Mouse (Mus musculus) kidney, postnatal 36 days (tissue): ENCODE measurements at regions not wholly inside any gene's neighbourhood (a gene's known extent, or its start where the extent isn't known, plus 50 kb on each side); places are given as distances from the start of the nearest gene placed in this dataset.

Experiments
- DNase-seq, 2 experiments: peaks; one replicate each; pipeline ENCODE4 v3.0.0; 2021 to 2022; ENCODE audit warnings: mixed read lengths in 2 of 2

DNA sequence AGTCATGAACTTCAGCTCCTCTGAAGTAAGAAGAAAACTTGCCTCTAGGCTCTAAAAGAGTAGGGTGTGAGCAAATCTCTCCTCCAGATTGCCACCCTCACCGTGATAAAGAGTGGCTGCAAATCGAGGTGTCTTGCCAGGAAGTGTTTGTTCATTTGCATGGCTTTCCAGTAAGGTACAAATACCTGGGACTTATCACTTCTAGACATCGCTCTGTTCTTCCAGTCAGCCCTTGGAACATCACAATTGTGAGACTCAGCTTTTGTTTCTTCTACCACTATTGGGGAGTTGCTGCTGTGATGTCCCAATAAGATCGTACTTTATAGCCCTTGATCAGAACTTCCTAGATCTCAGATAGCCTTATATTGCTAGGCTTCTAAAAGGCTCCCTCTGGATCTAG, 566.9 kb upstream of the A1bg start:
- no peak for DNase-seq

DNA sequence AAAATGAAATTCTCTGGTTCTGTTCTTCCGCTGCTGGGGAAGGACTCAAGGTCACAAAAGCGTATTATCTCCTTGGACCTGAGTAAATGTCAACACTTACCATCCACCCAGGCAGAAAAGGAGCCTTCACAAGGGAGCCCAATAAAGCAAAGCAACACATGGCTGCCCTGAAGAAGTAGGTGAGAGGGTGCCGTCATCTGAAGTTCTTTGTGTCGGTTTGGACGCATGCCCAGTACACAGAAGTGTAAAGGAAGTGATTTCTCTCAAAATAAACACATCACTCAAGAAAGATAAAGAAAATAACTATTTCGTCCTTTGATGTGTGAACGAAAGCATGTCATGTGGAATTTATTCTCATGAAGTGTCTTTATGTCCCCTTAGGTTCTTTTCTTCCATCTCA, 559.0 kb upstream of the A1bg start:
- peak; percentile 7 to 18 for DNase-seq

DNA sequence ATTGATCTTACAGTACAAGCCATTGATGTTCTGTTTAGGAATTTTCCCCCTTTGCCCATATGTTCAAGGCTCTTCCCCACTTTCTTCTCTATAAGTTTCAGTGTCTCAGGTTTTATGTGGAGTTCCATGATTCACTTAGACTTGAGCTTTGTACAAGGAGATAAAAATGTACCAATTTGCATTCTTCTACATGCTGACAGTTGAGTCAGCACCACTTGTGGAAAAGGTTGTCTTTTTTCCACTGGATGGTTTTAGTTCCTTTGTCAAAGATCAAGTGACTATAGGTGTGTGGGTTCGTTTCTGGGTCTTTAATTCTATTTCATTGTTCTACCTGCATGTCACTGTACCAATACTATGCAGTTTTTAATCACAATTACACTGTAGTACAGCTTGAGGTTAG, 551.1 kb upstream of the A1bg start:
- no peak for DNase-seq

DNA sequence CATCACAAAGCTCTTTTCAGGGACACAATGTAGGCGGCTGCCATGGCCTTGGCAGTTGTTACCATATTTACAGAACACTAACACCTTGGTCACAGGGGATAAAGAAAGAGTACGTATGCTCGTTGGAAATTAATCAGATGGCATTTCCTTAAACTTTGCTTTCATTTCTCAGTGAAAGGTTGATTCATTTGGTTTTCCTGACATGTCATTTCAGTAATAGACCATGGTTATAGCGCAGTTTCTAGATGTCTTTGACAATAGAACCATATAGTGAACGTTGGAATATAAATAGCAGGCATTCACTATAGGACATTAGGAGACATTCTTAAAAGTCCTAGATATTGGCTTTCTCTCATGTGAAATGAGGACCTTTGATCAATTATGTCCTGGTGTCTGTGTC, 532.2 kb upstream of the A1bg start:
- DNase-seq, result no peak

DNA sequence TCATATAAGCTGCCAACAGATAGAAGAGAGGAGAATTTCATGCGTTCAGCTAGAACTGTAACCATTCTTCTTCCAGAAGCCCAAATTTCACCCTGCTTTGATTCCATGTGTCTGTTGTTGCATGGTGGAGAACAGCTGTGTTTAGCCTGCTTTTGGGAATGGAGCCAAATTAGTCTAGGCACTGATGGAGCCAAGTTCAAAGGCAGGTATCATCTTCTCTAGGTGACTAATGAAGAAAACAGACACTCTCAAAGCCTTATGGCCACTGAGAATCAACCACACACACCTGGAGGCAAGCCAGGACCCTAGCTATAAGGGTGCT, 531.5 kb upstream of the A1bg start:
- no peak for DNase-seq

DNA sequence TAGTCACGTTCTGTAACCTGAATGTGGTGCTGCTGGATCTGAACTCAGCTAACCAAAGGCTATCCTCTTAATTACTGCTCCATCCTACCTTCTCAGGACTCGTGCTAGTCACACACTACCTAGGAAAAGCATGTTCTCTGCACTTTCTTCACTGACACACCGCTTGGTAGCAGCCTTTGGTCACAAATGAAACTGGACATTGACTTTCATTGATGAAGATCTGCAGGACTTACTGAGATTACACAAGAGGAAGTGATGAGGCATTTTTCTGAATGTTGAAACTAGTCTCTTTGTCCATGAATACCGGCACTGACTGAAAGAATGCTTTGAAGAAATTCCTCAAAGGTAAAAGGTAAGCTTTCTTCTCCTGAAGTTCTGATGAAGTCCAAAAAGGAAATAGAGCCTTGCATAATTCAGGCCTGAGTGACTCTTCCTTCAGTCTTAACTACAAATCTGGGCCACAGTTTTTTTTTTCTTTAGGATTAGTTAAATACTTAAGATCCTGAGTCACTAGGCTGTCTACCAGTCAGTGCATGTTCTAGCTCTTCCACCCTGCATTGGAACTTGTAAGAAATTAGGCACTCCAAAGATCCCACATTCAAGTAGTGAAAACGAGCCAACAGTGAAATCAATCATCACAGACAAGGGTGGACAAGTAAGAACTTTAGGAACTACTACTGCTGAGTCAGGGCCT, 531.0 kb upstream of the A1bg start:
- DNase-seq, result no peak

DNA sequence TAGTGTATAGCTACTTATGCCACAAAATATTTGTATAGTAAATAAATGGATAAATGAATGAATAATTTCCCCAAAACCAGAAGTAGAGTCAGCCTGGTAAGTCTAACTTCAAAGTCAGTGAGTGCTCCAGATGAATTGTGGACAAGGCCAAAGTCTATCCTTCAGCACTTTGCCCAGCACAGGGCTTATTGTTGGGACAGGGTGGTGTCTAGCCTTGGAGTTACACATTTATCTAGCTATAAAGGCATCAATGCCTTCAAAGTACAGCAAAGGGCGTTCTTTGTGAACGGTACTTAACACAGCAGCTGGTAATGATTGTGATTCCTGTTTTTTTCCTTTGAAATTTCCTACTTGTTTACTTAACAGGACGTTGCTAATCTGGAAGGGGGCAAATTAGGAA, 527.4 kb upstream of the A1bg start:
- peak; percentile 39 to 42 for DNase-seq

DNA sequence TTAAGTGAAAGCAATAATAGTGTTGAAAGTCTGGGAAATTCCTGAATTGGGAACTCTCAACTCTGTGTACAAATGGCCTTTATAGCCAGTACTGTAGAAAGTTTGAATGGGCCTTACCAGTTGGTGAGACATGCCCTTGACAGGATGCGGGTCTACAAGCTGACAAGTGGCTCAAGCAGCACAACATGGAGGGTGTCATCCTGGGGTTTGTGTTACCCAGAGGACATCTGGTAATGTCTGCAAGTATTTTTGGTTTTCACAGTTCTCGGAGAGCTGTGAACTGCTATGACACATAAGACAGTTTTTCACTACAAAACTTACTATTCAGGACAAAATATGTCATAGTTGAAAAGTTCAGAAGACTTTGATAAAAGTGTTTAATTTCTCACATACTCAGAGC, 525.7 kb upstream of the A1bg start:
- DNase-seq, result no peak

DNA sequence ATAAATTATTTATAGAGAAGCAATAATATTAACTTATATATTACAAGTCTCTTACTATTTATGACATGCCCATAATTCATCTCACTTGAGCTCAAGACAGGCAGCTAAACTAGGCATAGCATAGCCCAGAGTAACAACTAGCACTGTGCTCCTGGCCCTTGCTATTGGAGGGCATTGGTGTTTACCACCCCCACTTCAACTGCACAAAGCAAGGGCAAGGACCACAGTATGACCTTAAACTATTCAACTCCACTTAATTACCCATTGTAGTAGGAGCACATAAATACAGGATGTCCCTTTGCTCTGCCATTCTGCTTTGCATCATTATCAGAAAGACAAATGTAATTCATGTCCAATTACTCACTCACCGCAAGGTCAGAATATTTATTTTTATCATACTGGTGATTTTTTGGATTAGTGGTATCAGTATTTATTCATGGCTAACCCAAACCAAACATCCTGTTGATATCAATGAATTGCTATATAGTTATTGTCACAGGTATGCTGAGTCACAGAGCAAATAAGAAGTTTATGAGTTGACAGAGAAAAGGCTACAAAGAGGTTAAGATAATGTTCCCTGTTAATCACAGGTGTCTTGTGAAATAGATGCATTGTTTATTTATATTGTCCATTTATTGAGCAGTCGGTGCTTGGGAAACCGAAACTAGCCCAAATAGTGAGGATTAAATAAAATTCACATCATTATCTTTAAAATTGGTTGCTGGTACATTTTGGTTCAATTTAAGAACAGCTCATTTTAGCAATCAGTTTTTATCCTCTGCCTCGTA, 523.4 kb upstream of the A1bg start:
- no peak for DNase-seq

DNA sequence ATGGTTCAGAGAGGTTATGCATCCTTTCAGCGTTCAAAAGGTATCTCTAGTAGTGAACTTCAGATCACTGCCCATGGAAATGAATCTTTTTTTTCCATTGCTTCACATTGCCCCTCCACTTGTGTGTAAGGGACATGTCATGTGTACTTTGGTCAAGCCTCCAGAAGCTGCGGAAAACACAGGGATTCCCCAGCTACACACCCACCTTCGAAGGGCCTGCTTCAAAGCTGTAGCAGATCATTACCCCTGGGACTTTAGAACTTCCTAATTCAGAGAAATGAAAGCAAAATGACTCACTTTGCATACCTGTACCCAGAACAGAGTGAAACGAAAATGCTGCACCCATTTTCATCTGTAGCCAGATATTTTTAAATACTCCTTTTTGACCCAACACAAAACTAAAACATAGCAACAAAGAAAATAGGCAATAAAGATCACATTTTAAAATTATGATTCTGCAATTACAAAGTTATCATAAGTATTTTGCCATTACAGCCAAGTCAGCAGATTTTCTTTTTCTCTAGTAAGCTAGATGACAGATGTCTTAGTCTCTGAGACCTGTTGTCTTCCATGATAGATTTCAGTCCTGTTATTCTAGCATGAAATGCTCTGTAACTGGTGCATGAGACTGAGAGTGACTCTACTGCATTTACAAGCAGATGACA, 519.1 kb upstream of the A1bg start:
- DNase-seq, result no peak

DNA sequence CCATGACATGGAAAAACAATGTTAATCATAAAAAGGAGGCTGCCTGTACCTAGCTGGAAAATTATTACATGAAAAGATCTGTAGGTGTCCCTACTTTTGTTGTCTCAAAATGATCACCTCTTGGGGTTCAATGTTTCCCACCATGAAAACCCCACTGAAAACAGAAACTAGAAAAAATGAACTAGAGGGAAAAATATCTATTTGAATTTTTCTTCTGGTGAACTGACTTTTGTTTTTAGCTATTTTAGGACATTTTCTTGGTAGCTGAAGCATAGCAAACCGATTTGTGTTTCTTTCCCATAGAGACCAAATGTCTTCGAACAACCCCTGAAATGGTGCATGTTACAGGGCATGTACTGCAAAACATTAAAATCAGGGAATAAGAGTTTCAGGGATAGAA, 518.2 kb upstream of the A1bg start:
- DNase-seq, result no peak

DNA sequence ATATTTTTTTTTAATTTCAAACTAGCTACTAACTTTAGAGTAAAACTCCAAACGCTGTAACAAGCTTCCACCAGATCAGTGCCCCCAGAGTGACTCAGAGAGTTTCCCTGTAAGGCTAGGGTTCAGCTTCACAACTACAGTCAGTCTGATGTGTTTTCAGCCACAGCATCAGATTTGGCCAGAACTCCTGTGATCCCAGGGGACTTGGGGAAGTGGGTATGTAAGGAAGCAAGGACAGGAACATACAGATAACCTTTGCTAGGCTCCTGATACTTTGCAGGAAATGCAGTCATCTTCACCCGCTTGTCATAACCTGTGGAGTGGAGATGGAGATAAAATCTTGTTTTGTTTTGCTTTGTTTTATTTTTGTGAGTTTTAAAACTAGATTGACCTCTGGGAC, 517.5 kb upstream of the A1bg start:
- DNase-seq, result peak; percentile 29 to 50

DNA sequence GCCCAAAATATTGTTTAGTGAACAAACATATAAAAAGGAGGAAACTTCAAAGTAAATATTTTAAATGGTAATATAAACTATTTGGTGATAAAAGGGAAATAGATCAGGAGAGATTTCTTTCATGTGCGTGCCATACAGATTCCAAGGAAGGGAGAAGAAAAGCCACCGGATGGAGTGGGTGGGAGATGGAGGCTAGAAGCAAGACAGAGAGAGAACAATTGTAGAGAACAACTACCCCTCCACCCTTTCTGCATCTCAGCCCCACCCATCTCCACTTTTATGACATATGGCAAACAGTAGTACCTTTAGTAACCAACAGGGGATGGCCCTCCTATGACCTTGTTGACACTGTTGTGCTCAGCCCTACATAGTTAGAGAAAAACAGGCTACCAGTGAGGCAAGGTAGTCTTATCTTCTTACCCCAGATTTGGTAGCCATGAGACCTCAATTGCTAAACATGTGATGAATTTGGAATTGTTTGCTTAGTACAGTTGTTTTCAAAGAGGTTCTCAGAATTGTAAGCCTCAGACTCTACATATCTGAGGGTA, 516.9 kb upstream of the A1bg start:
- no peak for DNase-seq

DNA sequence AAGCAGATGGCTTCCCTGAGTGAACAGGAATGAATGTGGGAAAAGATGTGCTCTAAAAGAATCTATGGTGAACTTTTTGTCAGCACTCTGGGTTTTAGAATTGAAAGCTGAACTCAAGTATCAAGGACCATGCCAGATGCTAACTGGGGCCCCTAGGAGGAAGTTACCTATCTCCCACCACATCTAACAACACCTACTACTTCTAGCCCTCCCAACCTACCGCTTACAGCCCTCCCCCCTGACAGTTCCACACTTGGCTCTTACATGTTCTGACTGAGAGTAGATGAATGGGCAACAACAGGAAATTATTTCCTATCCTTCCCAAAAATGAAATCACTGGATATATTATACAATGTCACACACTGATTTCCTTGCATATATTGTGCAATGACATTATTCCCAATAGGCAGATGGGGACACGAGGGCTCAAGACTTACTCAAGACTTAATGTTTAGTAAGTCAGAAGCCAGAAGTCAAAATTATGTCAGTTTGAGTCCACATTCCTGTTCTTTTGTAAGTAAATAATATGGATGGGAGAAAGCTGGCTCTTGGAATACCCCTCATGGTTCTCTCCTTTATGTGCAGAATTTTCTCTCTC, 506.1 kb upstream of the A1bg start:
- no peak for DNase-seq

DNA sequence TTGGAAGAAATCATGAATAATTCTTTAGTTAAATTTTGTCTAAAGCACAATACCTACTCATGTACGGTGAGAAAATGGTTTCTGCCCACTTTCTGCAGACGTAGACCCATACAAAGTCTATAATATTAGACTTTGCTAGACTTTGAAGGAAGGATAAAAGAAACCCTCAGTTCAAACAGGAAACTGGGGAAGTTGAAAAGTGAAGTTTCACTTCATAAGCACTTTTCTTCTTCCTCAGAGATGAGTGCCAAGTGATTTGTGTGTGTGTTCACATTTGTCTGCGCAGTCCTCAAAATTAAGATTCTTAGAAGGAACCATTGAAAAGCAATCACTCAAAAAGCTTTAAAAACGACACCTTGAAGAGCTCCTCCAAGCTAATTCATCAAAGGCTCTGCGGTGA, 500.2 kb upstream of the A1bg start:
- DNase-seq, result no peak

DNA sequence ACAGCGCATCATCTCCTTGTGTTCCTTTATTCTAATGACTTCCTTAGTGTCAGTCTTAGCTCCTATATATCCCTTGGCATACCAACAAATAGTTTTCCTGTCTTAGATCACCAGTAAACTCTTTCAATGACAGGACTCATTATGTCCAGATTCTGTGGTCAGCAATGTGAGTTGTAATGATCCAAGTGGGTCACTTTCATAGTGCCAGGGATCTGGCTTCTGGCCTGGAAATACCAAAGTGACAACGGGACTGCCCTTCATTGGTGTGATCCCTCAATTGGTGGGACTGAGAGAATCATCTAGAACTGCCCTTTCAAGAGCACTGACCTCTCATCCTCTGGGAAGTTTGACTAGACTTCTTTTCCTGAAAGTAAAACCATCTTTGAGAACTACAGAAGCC, 494.7 kb upstream of the A1bg start:
- DNase-seq, result no peak

DNA sequence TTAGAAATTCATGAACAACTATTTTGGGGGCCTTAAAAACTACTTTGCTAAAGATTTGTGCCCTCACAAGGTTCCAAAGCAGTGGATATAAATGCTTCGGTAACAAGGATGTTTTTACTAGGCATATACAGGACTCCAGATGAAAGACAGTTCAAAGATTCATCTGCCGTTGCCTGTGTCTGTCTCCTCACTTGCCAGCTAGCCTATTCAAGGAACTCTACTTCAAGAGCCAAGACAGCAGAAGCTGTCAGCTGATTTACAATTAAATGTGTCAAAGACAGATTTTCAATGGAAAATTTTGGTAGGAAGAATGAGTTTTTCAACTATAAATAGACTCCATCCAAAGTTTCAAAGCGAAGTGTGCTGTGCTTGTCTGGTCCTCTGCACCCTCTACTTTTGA, 494.0 kb upstream of the A1bg start:
- no peak for DNase-seq

DNA sequence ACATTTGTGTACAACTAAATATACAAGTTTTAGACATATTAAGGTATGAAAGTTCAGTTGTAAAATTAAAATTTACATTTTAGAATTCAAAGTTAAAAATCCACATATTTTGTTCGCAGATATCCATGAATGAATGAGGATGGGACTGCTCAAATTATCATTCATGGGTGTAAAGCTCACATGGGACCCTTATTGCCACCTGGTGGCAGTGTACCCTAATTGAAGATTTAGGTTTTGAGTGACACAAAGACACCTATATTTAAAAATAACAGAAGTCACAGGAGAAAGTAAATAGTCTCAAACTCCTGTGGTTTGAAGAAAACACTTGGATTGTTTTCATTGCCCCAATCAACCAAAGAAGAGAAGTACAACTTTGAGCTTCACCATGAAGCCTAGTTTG, 492.8 kb upstream of the A1bg start:
- DNase-seq, result peak; percentile 6 to 53

DNA sequence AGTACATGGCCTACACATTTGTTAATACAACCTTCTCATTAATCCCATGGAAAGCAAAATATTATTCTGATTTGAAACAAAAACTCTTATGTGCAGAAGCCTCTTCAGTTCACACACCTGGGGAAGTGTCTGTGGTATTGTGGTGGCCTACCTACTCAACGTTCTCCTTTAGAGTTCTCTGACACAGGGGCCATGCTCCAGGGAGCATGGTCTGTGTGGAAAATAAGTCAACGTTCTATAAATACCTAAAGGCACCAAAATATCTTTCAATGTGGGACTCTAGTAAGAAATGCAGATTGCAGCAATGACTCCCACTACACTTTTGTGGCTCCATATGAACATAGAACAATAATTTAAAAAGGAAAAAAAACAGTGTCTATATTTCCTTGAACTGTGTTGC, 489.0 kb upstream of the A1bg start:
- no peak for DNase-seq

DNA sequence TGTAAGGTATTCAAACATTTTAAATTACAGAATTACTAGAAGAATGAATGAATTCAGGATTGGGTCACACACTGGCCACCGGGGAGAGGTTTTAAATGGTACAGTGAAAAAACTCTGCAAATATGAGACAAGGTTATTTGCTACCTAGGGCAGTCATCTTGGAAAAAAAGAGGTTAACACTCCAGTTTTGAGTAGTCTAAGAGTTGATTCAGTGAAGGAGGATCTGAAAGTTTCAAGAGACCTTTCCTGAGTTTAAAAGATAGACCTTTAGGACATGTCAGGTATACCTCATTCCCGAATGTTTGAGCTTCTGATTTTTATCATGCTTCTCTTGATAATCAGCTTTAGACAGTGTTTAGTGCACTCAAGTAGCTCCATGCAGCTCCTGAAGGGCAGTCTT, 488.0 kb upstream of the A1bg start:
- no peak for DNase-seq

DNA sequence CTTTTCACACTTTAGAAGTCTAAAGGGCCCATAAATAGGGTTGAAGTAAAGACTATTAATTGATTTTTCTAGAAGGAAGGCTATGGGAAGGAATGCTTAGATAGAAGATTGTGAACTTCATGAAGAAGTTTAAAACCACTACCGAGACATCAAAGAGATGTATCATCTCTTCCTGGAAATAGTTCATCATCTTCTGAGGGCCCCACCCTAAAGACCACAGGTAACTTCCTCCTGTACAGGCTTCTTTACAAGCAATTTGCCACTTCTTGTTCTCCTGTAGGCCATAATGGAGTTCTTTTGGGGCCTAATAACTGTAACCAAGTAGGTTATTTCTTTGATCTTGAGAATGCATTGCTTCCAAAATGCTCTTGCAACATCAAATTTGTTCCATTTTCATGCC, 485.8 kb upstream of the A1bg start:
- DNase-seq, result no peak

DNA sequence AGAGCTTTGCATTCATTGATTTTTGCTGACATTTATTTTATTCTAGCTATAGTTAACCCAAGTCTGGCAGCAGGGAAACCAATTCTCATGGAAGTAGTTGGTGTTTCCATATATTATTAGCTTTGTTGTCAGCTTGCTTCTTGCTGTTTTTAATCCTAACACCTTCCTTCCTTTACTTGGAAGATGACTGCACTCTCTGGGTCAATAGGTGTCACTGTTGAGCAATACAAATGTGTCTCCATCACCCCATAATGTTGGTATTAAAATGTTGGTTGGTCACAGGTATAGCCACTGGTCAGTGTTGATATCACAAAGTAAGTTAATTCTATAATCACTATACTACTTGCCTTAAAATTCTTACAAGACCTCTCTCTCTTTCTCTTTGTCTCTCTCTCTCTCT, 477.9 kb upstream of the A1bg start:
- DNase-seq, result peak; percentile 18 to 21

DNA sequence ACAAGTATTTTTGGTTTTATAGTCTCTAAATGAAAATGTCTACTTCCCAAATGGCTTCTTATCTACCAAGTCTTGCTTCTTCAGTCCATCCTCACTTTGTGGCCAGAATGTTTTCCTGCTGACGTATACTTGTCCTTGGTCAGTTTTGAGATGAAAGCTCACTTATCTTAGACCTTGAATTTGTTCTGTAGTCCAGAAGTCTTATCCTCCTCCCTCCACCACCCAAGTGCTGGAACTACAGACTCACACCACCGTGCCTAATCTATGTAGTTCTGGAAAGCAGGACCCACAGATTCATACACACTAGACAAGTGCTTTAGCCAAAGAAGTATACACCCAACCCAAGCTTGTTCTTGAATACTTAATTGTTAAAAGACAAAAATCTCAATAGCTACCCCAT, 477.2 kb upstream of the A1bg start:
- no peak for DNase-seq

DNA sequence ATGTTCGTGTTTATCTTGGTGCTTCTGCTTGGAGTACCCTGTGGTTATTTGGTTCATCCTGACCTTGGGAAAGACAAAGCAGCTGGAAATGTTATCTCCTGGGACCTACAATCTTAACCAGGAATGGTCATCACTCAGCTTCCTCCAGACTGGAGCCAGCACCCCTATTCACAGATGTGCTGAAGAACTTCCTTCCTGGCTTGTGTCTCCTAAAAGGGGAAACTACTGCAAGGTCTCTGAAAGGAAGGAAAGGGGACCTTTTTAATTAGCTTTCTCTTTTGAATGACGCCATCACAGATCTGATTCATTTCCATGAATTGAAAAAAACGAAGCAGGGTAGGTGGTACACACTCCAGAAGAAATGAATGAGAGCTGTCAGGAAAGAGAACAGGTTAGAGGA, 476.0 kb upstream of the A1bg start:
- peak; percentile 8 to 36 for DNase-seq
